Mouse (Mus musculus): ENCODE measurements around the gene Mtmr11.

GRCm38 (mm10) chr3:96113251-96113650, 48.6 kb upstream of the Mtmr11 start:
- TF ChIP-seq CTCF (IDR thresholded peaks at IDR 0.05; ENCODE audit: extremely low read depth, insufficient read depth, low read length) (no peak), POLR2A (IDR thresholded peaks at IDR 0.05; ENCODE audit: extremely low read depth, insufficient read depth, low read length) (no peak)
